Mouse (Mus musculus) olfactory bulb, adult 2 months (tissue): ENCODE data around the gene Tro.

Source experiments
- CTCF ChIP-seq: fragments of 200-500 bp; IDR thresholded peaks from 2 replicates; pipeline ENCODE4 v1.5.1; 2012; ENCODE audit warnings: low read depth, mild to moderate bottlenecking, low read length, moderate library complexity; ENCODE audit not compliant: insufficient read depth
- POLR2A ChIP-seq: fragments of 200-500 bp; IDR thresholded peaks from 2 replicates; pipeline ENCODE4 v1.6.1; 2012; ENCODE audit warnings: mild to moderate bottlenecking, low read depth, low read length, moderate library complexity; ENCODE audit not compliant: insufficient read depth

DNA sequence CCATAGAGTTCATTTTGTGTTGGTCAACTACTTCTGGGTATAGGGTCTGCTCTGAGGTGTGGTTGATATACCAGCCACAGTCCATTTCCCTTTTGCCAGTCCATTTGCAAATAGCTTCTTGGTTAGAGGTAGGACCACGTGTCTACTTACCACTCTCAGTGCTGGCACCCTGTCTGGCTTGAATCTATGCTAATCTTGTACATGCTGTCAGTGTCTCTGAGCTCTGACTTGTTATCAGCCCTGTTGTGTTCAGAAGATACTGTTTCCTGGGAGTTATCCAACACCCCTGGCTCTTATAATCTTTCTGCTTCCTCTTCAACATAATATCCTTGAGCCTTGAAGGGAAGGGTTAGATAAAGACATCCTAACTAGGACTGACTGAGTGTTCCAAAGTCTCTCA lies 21.0 kb downstream of the Tro start:
- TF ChIP-seq CTCF (no peak), POLR2A (no peak)
